ENCODE assay signal across 8 mouse cellular contexts in genomic region chr7:119793586-119794250, GRCm38 (mm10). TPM values are rescaled to one million over a fixed set of nuclear protein-coding genes. Genes with fewer than 3 reads are reported as not detected.
DNase-seq lines count a peak whose midpoint lies in the region; ATAC-seq and TF ChIP-seq lines count a peak whose summit lies in the region.

Rexo5 (plus strand) TSS chr7:119794006.
Eri2 (minus strand) TSS chr7:119794058.

- ATAC-seq in embryonic facial prominence, embryonic 12.5 days (ENCODE audit: insufficient number of reproducible peaks, insufficient read depth, low FRiP score, low TSS enrichment): peak; percentile 99
- ATAC-seq in limb, embryonic 14.5 days (ENCODE audit: low FRiP score, low read depth): peak; percentile 99
- ATAC-seq in midbrain, embryonic 16.5 days: peak; percentile 98

- peak; percentile 91 for DNase-seq in 416B (ENCODE audit: low read depth)
- DNase-seq in adrenal gland, postnatal 36 days: peak; percentile 94 to 95
- DNase-seq in heart, adult 18-20 months: peak; percentile 88 to 89
- DNase-seq in kidney, adult 18-20 months: peak; percentile 83
- DNase-seq in limb, embryonic 14.5 days (ENCODE audit: low spot score): peak; percentile 93
- peak; percentile 45 to 80 for DNase-seq in spleen, adult 2 months (ENCODE audit: low read depth in 1 of 2, low spot score in 2 of 2)

- no peaks in the 10 kb centered on the region for H3K27me3 ChIP-seq in embryonic facial prominence, embryonic 12.5 days
- H3K27me3 ChIP-seq in limb, embryonic 14.5 days (ENCODE audit: control insufficient read depth, insufficient read depth, low read length): no peaks in the 10 kb centered on the region
- no peaks in the 10 kb centered on the region for H3K27me3 ChIP-seq in midbrain, embryonic 16.5 days (ENCODE audit: control insufficient read depth, insufficient read depth, low read depth, low read length)
- no peaks in the 10 kb centered on the region for H3K27me3 ChIP-seq in spleen, adult 2 months (ENCODE audit: control insufficient read depth, insufficient read depth, low read length)

- peak within 1 kb of the TSS; percentile 64 for H3K4me3 ChIP-seq in embryonic facial prominence, embryonic 12.5 days
- H3K4me3 ChIP-seq in limb, embryonic 14.5 days (replicated peaks; ENCODE audit: low read length): peak within 1 kb of the TSS; percentile 65
- peak within 1 kb of the TSS; percentile 70 for H3K4me3 ChIP-seq in midbrain, embryonic 16.5 days (ENCODE audit: low read depth, low read length)
- peak within 1 kb of the TSS; percentile 82 for H3K4me3 ChIP-seq in spleen, adult 2 months (ENCODE audit: extremely low read depth, insufficient read depth, insufficient read length)

- H3K27ac ChIP-seq in embryonic facial prominence, embryonic 12.5 days: peak within 1 kb of the TSS; percentile 70
- H3K27ac ChIP-seq in limb, embryonic 14.5 days (replicated peaks; ENCODE audit: low read depth, low read length): peak within 1 kb of the TSS; percentile 76
- peak within 1 kb of the TSS; percentile 69 for H3K27ac ChIP-seq in midbrain, embryonic 16.5 days (ENCODE audit: low read length)
- H3K27ac ChIP-seq in spleen, adult 2 months (ENCODE audit: insufficient read depth, low read length): peak within 1 kb of the TSS; percentile 44; the same call in 1 of the 2 replicates

- H3K4me1 ChIP-seq in embryonic facial prominence, embryonic 12.5 days: 0 out of 2 replicates have a peak, but pooled peaks cover 3% of the 10 kb centered on the region
- H3K4me1 ChIP-seq in limb, embryonic 14.5 days (ENCODE audit: control insufficient read depth, insufficient read depth, low read length): peaks cover 6% of the 10 kb centered on the region
- peaks cover 4% of the 10 kb centered on the region; the same call in 1 of the 2 replicates for H3K4me1 ChIP-seq in midbrain, embryonic 16.5 days (ENCODE audit: control insufficient read depth, insufficient read depth, low read length)
- H3K4me1 ChIP-seq in spleen, adult 2 months (ENCODE audit: control insufficient read depth, insufficient read depth, insufficient read length): no peaks in the 10 kb centered on the region; the same call in 1 of the 2 replicates

- under 1% methylated on average over 53 of the region's 53 CpGs for WGBS in embryonic facial prominence, embryonic 12.5 days
- WGBS in limb, embryonic 14.5 days: under 1% methylated on average over 52 of the region's 53 CpGs
- under 1% methylated on average over 53 of the region's 53 CpGs for WGBS in midbrain, embryonic 16.5 days
- WGBS in spleen, adult 2 months: under 1% methylated on average over 53 of the region's 53 CpGs

- TF ChIP-seq CTCF in spleen, adult 2 months (IDR thresholded peaks at IDR 0.05; ENCODE audit: extremely low read depth, insufficient read depth, insufficient read length, insufficient replicate concordance): no peak

- peak within 1 kb of the TSS; percentile 77 for H3K4me2 ChIP-seq in embryonic facial prominence, embryonic 12.5 days (replicated peaks)
- H3K4me2 ChIP-seq in limb, embryonic 14.5 days (replicated peaks; ENCODE audit: low read depth, low read length, severe bottlenecking): peak within 1 kb of the TSS; percentile 87
- peak within 1 kb of the TSS; percentile 64 for H3K4me2 ChIP-seq in midbrain, embryonic 16.5 days (ENCODE audit: low read length)

- H3K9me3 ChIP-seq in embryonic facial prominence, embryonic 12.5 days: no peaks in the 10 kb centered on the region
- H3K9me3 ChIP-seq in limb, embryonic 14.5 days (ENCODE audit: control insufficient read depth, low read length): no peaks in the 10 kb centered on the region
- no peaks in the 10 kb centered on the region for H3K9me3 ChIP-seq in midbrain, embryonic 16.5 days (replicated peaks; ENCODE audit: control insufficient read depth, low read length, poor library complexity, severe bottlenecking)

- TF ChIP-seq POLR2A in limb, embryonic 14.5 days (IDR thresholded peaks at IDR 0.05; ENCODE audit: borderline replicate concordance, extremely low read depth, insufficient read depth, insufficient read length): 0 out of 2 replicates have a peak, but pooled peaks have one; percentile 18
- no peak for TF ChIP-seq POLR2A in spleen, adult 2 months (IDR thresholded peaks at IDR 0.05; ENCODE audit: low read depth, low read length)

- peaks cover 9% of the 10 kb centered on the region for H3K36me3 ChIP-seq in embryonic facial prominence, embryonic 12.5 days
- peaks cover 14% of the 10 kb centered on the region for H3K36me3 ChIP-seq in limb, embryonic 14.5 days (ENCODE audit: control insufficient read depth, insufficient read depth, low read length)
- H3K36me3 ChIP-seq in midbrain, embryonic 16.5 days (ENCODE audit: control insufficient read depth, insufficient read depth, low read length): 0 out of 2 replicates have a peak, but pooled peaks cover 4% of the 10 kb centered on the region
- H3K36me3 ChIP-seq in spleen, adult 2 months (ENCODE audit: control insufficient read depth, insufficient read depth, low read length): no peaks in the 10 kb centered on the region; the same call in 1 of the 2 replicates

- peak within 1 kb of the TSS; percentile 75 for H3K9ac ChIP-seq in embryonic facial prominence, embryonic 12.5 days
- H3K9ac ChIP-seq in limb, embryonic 14.5 days (ENCODE audit: low read depth, low read length, severe bottlenecking): peak within 1 kb of the TSS; percentile 72
- H3K9ac ChIP-seq in midbrain, embryonic 16.5 days (ENCODE audit: low read depth, low read length): peak within 1 kb of the TSS; percentile 80

RNA-seq across cellular contexts. Expression of gene Rexo5, which starts in this region (rescaled TPM):
- total RNA-seq in adrenal gland, postnatal 36 days (2021): 1 to 10 TPM; 7.6 to 7.8 TPM
- polyA plus RNA-seq in embryonic facial prominence, embryonic 12.5 days (2016; fragmentation: Nextera tagmentation; extraction: Ambion mirVana): 28.3 and 33.0 TPM in 2 replicates
- total RNA-seq in heart, adult 18-20 months (2021): 1 to 10 TPM; 1.1 to 2.1 TPM
- 33.1 and 44.4 TPM in 2 replicates for polyA plus RNA-seq in limb, embryonic 14.5 days (2012; rRNA removed)
- 19.5 and 21.2 TPM in 2 replicates for polyA plus RNA-seq in limb, embryonic 14.5 days (2014; fragmentation: Nextera tagmentation; extraction: Ambion mirVana)
- polyA plus RNA-seq in midbrain, embryonic 16.5 days (2015; fragmentation: Nextera tagmentation; extraction: Ambion mirVana): 8.4 and 8.8 TPM in 2 replicates
- 2.0 and 2.4 TPM in 2 replicates for polyA plus RNA-seq in spleen, adult 2 months (2012; rRNA removed)

RNA-seq across cellular contexts. Expression of gene Eri2, which starts in this region (rescaled TPM):
- total RNA-seq in adrenal gland, postnatal 36 days (2021): 1 to 10 TPM; 6.7 to 8.8 TPM
- 30.2 and 30.7 TPM in 2 replicates for polyA plus RNA-seq in embryonic facial prominence, embryonic 12.5 days (2016; fragmentation: Nextera tagmentation; extraction: Ambion mirVana)
- total RNA-seq in heart, adult 18-20 months (2021): 1 to 10 TPM; 1.3 to 1.4 TPM
- 14.0 TPM in 2 replicates for polyA plus RNA-seq in limb, embryonic 14.5 days (2012; rRNA removed)
- polyA plus RNA-seq in limb, embryonic 14.5 days (2014; fragmentation: Nextera tagmentation; extraction: Ambion mirVana): 21.5 and 25.7 TPM in 2 replicates
- 16.5 and 18.3 TPM in 2 replicates for polyA plus RNA-seq in midbrain, embryonic 16.5 days (2015; fragmentation: Nextera tagmentation; extraction: Ambion mirVana)
- polyA plus RNA-seq in spleen, adult 2 months (2012; rRNA removed): 0.46 and 0.65 TPM in 2 replicates

Comparison
In these comparisons a context has a peak if more than half of its experiments do, and no peak if none do; other contexts are left out.
1. Peak in every context shown above with its lines: DNase-seq, ATAC-seq, H3K4me3 ChIP-seq and H3K27ac ChIP-seq.